Mouse (Mus musculus) megakaryocyte, adult 5-6 weeks (primary cell): ENCODE measurements around the gene Rbp7. TPM values are rescaled to one million over a fixed set of nuclear protein-coding genes. Genes with fewer than 3 reads are reported as not detected.
"Not testable (repeated sequence)": the region's sequence is repeated elsewhere in the genome, so short reads cannot be mapped to it uniquely, and the experiment has no call there.

Experiments used
- ATAC-seq: 2 replicates; pipeline ENCODE4 v1.8.0; 2016; ENCODE audit warnings: mild to moderate bottlenecking, inconsistent platforms; ENCODE audit not compliant: poor library complexity, severe bottlenecking
- total RNA-seq, 2 experiments: library from RNA; stranded (forward) in 1 of 2; stranded (reverse) in 1 of 2; fragments of 153-499, 151-499 nt in 1 of 2; fragments of 221-1000, 200-1000 nt in 1 of 2; gene quantifications; 2 replicates each; pipeline versions ENCODE4 v1.2.3 to v1.2.4; 2015 to 2017

The Rbp7 gene
- total RNA-seq (2015) (not detected in 2 replicates), total RNA-seq (2017) (not detected in 2 replicates)

GRCm38 (mm10) chr4:149454879-149455278 lies at the start of gene Rbp7:
Gene Rbp7, minus strand, starts transcription at chr4:149454978.
- ATAC-seq = no peak

GRCm38 (mm10) chr4:149504363-149504762 lies 49.6 kb upstream of the Rbp7 start:
- ATAC-seq = no peak

GRCm38 (mm10) chr4:149499790-149500189 lies 45.0 kb upstream of the Rbp7 start:
- ATAC-seq = no peak

GRCm38 (mm10) chr4:149498901-149499300 lies 44.1 kb upstream of the Rbp7 start:
- no peak for ATAC-seq

GRCm38 (mm10) chr4:149496612-149497011 lies 41.8 kb upstream of the Rbp7 start:
- no peak for ATAC-seq

- peak; percentile 45; the same call in 1 of the 2 replicates for ATAC-seq
Observed at GRCm38 (mm10) chr4:149491151-149491550, 36.4 kb upstream of the Rbp7 start.

- no peak for ATAC-seq
Observed at GRCm38 (mm10) chr4:149489415-149490240, 34.9 kb upstream of the Rbp7 start.

- no peak for ATAC-seq
Observed at GRCm38 (mm10) chr4:149487729-149488128, 33.0 kb upstream of the Rbp7 start.

- ATAC-seq = peak; percentile 47
Observed at GRCm38 (mm10) chr4:149485825-149486206, 31.0 kb upstream of the Rbp7 start.

- ATAC-seq = peak; percentile 99
Observed at GRCm38 (mm10) chr4:149485053-149485824, 30.5 kb upstream of the Rbp7 start, which contains the start of the genes Nmnat1 and Lzic. Gene Nmnat1, minus strand, starts transcription at chr4:149485202. Gene Lzic, plus strand, starts transcription at chr4:149485229.

- no peak for ATAC-seq
Observed at GRCm38 (mm10) chr4:149484566-149484965, 29.8 kb upstream of the Rbp7 start.

GRCm38 (mm10) chr4:149477078-149477477 lies 22.3 kb upstream of the Rbp7 start, which contains the start of gene Tmem274:
Gene Tmem274, plus strand, starts transcription at chr4:149477378.
- ATAC-seq = no peak

GRCm38 (mm10) chr4:149475096-149475495 lies 20.3 kb upstream of the Rbp7 start:
- ATAC-seq = no peak

GRCm38 (mm10) chr4:149469557-149469956 lies 14.8 kb upstream of the Rbp7 start:
- ATAC-seq = peak; percentile 52; the same call in 1 of the 2 replicates

GRCm38 (mm10) chr4:149463435-149463950 lies 8.7 kb upstream of the Rbp7 start:
- 0 out of 2 replicates have a peak, but pooled peaks have one; percentile 48 for ATAC-seq

GRCm38 (mm10) chr4:149462305-149462971 lies 7.7 kb upstream of the Rbp7 start:
- ATAC-seq = peak; percentile 44

- no peak for ATAC-seq
Observed at GRCm38 (mm10) chr4:149461579-149462304, 7.0 kb upstream of the Rbp7 start.

- ATAC-seq = not testable (repeated sequence)
Observed at GRCm38 (mm10) chr4:149460475-149460874, 5.7 kb upstream of the Rbp7 start.

GRCm38 (mm10) chr4:149459425-149459824 lies 4.6 kb upstream of the Rbp7 start:
- ATAC-seq = no peak

GRCm38 (mm10) chr4:149458526-149458925 lies 3.7 kb upstream of the Rbp7 start:
- ATAC-seq = no peak
